Mouse (Mus musculus): ENCODE measurements around the gene Nr3c2.

The Nr3c2 gene

DNA sequence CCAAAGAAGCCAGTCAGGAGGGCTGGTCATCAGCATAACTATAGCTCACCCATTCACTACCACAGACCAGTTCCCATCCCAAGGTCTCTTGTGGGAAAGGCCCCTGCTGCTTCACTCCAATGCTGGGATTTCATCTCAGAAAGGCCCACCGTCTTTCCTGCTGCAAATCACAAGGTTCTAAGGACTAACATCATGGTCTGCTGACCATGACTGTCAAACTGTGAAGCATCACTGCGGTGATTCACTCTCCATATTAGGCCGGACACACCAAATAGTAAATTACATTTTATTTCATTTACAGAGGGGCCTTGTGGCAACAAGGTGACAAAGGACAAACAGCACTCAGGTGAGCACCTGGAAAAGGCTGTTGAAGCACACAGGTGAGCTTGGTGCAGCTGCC lies 350.9 kb downstream of the Nr3c2 start:
- CTCF ChIA-PET = interaction anchor here (0.6 kb wide), 1 partner anchor 1482 kb away, joined by 4 read pairs; no protein-coding TSS in a partner anchor

DNA sequence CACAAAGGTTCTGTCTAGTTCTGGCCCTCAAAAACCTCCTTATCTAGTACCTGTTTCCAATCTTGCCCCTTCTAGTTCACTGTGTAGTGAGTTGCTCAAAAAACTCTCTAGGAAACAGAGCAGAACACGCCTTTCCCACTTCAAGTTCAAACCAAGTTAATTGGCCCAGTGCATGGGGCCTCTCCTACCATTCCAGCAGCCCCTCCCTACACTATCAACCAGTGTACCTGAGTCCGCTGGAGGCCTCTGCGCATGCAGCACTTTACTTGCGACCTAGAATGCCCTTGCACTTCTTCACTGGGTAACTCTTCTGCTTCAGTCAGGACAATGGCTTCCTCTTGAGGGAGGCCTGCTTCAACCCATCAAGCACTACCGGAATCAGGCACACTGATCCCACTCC lies 351.9 kb downstream of the Nr3c2 start:
- CTCF ChIA-PET = no interaction called here

DNA sequence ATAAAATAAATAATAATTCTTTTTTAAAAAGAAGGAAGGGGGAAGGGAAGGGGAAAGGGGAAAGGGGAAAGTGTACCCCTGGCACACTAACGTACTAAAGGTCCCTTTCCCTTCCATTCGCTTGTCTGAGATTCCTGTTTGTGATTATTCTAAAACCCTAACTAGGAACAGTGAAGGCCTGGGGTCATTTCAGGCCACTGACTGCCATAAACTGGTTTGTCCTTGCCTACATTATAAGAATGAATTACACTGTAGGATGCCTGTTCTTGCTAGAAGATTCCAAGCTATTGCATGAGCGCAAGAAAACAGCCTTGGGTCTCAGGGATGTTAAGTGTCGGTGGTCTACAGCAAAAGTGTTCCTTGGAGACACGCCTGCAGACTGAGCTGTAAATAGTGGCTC lies 355.2 kb downstream of the Nr3c2 start:
- CTCF ChIA-PET = no interaction called here

DNA sequence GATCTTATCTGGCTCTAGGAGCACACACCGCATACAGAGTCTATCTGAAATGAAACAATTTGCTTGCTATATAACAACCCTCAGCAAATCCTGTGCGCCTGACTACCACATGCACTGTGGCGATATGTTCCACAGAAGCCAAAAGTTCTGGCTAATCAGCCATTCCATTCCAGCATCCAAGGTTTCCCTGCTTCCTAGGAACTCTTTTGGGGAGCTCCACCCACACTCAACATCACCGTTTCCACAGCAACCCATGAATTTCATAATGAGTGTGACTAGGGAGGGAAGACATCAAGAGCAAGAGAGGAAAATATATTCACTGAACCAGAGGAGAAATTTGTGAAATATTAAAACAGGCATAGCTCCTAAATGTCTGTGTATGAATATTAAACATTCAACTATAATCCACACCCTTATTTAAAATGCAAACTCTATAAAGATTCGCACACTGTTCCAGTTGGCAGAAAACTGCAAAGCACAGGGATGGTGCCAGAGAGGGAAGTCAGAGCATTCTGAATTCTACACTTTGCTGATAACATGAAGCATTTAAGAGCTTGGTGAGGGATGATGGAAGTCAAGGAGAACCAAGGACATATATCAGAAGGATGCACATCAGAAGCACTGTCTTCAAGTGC lies 357.3 kb downstream of the Nr3c2 start:
- CTCF ChIA-PET = no interaction called here

DNA sequence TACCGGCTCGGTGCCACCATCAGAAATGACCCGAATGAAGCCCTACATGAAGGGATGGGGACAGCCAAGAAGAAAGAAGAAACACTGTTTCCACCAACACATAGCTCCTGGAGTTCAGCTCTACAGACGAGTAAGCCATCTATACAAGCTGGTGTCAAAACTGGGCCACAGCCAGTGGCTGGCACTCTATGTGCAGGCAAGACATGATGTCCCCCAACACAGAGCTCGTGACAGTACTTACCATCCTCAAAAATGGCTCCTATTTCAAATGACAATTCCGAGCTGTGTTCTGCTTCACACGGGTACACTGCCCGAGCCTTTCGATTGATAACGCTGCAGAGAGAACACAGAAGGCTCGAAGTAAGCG lies 357.8 kb downstream of the Nr3c2 start:
- CTCF ChIA-PET = no interaction called here

DNA sequence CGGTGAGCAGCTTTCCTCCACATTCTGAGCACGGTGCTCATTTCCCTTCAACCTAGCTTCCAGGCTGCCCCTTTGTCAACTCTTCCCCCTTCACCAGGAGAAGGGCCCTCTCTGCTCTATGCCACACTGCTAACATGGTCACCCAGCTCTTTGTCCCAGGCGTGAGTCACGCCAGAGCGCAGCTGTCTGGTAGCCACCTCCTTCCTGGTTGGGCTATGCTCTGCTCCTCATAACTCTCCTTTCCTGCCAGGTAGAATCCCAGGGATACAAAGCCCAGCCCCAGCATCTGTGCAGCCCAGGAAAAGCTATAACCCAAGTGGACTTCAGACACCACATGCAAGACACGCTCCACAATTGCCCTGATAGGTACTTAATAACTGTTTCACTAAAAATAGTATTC lies 362.0 kb downstream of the Nr3c2 start:
- CTCF ChIA-PET = no interaction called here

DNA sequence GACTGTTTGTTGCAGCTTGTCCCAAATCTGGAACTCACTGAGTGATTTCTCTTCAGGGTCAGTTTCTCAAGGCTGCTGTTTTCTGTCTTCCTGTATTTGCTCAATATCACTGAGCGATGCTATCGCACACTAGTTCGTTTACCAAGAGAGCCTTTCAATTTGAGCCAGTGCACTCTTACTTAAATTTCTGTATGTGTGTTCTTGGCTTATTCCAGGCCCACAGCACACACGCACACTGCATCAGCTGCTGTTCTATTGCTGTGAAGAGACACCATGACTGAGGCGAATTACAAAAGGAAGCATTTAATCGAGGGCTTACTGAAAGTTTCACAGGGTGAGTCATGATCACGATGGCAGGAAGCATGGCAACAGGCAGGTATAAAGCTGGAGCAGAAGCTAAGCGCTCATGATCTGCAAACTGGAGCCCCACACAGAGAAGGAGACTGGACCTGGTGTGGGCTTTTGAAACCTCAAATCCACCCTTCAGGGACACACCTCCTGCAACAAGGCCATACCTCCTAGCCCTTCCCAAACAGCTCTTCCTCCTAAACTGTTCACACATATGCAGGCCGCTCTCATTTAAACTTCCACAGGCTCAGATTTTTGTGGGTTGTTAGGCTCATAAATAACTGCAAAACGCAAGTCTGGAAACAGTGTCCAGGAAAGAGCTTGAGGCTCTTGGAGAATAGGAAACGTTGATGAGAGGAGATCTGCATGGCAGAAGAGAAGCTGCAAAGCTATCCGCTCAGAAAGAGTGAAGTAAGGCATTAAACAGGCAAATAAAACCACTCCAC lies 363.2 kb downstream of the Nr3c2 start:
- CTCF ChIA-PET = no interaction called here

DNA sequence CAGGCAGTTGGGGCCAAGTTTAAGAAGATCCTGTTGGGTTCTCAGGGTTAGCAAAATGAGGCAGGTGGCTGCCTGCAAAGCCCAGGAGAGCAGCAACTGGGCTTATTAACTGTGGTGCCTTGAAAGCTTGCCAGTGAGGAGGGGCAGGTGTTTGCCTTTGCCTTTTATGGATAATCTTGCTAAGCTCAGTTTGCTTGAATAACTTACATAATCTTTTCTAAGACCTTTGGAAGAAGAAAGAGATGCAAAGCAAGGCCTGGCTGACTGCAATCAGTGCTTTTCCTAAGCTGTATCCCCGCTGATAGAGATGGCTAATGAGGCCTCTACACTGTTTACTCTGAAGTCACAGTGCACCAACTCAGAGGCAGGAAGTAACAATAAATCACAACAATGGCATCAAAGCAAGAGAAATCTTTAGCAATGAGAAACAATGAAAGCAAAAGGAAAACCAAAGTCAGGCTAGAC lies 368.7 kb downstream of the Nr3c2 start:
- CTCF ChIA-PET = no interaction called here

DNA sequence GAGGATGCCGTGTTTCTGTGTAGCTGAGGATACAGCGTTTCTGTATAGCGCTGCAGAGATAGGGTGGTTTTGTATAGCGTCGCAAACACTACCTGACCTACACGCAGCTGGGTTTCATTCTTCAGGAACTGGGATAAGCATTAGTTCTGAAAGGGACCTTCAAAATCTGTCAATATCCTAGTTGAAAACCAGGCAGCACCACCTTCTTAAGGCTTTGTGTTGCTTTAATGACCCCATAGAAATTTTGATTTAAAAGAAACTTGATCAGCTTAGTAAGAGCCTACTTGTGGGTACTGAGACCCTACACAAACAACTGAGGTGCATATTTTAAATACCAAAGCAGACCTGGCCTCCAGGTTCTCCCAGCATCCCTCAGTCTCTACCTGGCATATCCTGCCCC lies 372.9 kb downstream of the Nr3c2 start:
- CTCF ChIA-PET = interaction anchor here (0.9 kb wide), 1 partner anchor 55 kb away, joined by 3 read pairs; no protein-coding TSS in a partner anchor

DNA sequence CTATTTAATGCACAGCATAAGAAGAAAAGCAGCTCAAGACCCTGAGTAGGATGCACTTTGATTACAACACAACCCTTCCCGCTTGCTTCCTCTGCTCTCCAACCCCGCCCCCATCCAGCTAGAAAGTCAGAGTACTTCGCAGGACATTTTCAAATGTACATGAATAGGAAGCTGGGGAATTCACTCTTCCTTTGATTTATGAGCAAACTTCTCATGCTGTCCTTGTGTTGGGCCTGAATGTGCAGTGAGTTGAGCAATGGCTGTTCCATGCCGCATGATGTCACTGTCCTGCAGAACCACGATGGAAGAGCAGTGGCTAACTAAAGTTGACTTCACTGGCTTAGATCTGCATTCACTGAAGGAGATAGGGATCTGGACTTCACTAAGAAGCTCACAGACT lies 376.3 kb downstream of the Nr3c2 start:
- CTCF ChIA-PET = no interaction called here

DNA sequence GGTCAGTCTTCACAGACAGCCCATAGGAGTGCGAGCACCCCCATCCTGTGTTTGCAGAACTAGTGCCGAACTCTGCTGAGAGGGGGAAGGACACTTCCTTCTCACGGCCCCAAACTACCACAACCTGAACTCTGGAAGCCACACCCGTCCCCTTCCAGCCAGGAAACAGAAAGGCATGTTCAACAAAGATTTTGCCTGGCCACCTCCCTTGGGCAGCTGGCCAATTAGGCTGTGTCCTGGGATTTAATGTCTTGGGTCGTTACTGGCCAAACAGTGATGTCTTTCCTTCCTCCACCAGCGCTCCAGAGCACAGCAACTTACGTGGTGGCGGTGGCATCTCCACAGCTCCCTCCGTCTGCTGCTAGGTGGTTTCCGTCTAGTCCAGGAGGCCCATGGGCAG lies 377.6 kb downstream of the Nr3c2 start:
- CTCF ChIA-PET = no interaction called here

DNA sequence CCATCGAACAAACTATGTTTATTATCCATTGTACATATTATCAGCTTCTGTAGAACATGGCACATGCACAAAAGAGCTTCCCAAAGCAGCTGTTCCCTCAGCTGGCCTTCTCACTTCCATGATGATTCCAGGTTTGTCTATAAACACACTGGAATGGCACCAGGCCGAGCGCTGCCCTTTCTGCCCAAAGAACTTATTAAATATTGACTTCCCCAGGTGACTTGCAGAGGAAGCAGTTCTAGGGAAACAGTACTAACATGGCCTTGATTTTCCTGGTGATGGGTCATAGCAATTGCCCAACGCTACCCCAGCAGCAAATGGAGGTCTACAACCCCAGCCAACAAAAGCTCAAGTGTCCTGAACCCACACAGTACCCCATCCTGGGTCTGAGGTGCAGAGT lies 379.0 kb downstream of the Nr3c2 start:
- CTCF ChIA-PET = no interaction called here

DNA sequence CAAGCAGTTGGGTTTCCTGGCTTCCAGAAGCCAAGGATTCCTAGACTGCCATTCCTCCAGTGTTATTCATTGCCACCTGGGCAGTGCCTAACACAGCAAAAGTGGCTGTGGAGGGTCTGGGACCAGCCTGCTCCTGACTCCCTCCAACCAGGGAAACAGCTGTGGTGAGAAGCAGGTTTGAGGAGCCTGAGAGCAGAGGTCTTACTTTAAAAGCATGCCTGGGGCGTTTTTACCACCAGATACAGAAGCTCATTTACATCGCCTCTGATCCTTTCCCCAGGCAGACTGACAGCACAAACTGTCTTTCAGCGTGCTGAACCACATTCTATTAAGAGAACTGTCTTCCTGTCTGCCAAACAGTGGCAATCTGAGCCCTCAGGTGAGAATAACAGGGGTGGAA lies 380.7 kb downstream of the Nr3c2 start:
- CTCF ChIA-PET = no interaction called here

DNA sequence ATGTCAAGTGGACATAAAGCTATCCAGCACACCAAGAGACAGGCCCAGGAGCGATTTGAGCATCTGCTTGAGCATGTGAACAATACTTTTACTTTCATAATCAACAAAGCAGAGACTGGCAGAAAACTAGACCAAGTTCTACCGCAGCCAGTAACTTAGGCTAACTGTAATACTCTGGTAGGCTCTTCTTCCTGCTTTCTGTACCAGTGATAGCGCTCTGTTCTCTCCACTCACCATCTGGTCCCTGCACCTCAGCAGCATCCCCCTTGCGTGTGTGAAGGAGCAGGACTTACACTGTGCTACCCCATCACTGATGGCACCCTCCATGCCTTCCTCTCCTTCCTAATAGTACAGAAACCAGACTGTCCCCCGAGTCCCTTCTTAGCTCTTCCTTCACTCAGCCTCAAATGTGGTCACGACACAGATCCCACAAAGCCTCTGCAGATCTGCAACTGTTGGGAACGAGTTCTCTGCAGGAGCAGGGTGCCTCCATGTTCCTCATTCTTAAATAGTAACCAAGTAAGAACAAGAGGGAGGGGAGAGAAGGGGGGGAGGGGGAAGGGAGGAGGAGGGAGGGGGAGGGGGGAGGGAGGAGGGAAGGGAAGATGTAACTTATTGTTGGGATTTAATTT lies 383.5 kb downstream of the Nr3c2 start:
- CTCF ChIA-PET = no interaction called here

DNA sequence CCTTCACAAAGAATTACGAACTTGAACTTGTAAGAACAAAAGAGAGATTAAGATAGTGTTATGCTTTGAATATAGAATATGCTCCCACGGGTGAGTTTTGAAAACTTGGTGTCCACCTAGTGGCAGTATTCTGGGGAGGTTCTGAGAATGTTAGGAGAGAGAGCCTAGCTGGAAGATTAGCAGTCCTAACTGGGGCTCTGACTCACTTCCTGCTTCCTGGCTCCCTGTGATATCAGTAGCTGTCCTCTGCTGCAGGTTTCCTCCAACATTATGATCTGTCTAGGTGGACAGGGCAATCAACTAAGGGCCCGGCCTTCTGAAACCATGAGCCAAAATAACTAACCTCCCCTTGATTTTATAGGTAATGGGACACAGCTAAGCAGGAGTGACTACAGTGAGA lies 385.2 kb downstream of the Nr3c2 start:
- CTCF ChIA-PET = interaction anchor here (0.6 kb wide), 1 partner anchor 11 kb away, joined by 4 read pairs; no protein-coding TSS in a partner anchor

DNA sequence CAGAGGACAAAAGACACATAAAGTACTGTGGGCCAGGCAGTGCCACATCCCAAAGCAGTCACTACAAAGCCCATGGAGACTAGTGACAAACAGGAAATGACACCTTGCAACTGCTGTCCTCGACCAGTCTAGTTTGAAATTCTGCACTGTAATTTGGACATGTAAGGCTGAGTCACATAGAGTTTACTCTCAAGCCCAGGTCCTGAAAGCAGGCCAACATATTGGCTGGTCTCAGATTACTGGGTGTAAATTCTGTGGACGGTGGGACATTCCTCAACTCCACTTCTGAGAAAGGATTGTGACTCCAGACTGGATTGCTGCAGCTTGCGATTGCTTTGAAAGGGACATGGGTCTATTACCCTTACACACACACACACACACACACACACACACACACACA lies 388.8 kb downstream of the Nr3c2 start:
- CTCF ChIA-PET = no interaction called here

DNA sequence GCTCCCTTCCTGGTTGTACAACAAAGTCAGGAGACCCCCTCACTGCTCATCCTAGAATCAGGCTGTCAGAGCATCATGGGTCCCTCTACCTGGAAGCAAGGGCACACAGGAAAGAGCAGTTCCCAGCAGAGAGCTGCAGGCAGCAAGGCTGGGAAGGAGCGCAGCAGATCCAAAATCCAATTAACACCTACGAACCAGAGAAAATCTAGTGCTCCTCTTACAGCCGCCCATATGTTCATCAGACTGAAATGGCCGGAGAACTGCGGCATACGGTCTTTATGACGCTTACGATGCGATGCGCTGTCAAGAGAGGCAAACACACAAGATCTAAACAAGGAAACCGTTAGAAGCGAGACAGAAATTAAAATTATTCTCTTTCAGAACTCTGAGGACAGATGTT lies 389.2 kb downstream of the Nr3c2 start:
- CTCF ChIA-PET = no interaction called here

DNA sequence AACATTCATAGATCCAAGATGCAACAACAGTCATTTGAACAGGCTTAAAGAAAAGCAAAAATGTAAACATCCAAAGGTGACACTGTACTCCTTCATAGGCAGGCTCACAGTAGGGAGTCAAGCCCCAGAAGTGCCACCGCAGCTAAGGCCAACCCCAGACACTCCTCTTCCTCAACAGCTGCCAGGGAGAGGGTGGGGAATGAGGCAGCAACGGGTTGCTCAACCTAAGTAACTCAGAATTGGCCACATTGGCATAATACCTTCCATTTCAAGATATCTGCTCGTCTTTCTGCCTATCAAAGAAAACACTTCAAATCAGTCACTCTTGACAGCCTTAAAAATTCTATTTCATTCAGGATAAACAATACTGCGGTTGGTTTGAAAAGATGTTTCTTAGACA lies 392.9 kb downstream of the Nr3c2 start:
- CTCF ChIA-PET = no interaction called here

DNA sequence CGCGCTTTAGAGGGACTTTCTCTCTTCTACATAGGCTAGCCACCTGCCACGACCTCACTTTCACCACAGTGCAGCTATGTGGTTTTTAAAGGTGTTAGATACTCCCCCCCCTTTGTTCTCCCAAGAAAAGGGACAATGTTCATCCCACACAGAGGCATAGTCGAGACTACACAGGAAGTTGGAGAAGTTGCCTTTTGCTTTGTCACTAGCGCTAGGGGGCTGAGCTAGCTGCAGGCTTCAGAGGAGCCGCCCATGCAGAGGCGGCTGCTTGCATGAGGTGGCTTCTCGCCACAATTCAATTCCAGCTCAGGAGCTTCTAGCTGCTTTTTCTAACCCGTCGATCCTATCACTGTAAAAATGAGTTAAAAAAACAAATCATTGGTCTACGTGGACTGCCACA lies 393.4 kb downstream of the Nr3c2 start:
- CTCF ChIA-PET = no interaction called here

DNA sequence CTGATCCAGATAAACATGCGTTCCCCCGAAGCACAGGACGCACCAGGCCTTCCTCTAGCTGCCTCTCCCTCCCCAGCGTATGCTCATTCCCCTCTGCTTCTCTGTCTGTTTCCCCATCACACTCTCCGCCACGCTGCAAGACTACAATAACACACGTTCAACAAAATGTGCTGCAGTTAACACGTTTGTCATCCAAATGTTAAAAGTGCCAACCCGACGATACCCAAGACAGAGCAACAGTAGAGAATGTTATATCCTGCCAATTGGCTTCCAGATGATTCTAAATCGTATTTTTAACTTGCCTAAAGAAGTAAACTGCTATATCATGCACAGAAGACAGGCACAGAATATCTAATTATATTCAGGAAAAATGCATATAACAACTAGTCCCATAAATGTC lies 395.4 kb downstream of the Nr3c2 start:
- CTCF ChIA-PET = no interaction called here

Measured in spleen, embryonic (tissue).